Mouse (Mus musculus) CD4-positive, CD25-positive, alpha-beta regulatory T cell, adult 2 months (primary cell): ENCODE data around the gene Tfap2a.
A peak's percentile ranks its signal among the peaks of the same experiment; 100 is the strongest.

Source experiments
- DNase-seq: peaks from one replicate; pipeline ENCODE4 v3.0.0-alpha.2; 2012; ENCODE audit warnings: low read depth, low spot score

Gene Tfap2a

DNA sequence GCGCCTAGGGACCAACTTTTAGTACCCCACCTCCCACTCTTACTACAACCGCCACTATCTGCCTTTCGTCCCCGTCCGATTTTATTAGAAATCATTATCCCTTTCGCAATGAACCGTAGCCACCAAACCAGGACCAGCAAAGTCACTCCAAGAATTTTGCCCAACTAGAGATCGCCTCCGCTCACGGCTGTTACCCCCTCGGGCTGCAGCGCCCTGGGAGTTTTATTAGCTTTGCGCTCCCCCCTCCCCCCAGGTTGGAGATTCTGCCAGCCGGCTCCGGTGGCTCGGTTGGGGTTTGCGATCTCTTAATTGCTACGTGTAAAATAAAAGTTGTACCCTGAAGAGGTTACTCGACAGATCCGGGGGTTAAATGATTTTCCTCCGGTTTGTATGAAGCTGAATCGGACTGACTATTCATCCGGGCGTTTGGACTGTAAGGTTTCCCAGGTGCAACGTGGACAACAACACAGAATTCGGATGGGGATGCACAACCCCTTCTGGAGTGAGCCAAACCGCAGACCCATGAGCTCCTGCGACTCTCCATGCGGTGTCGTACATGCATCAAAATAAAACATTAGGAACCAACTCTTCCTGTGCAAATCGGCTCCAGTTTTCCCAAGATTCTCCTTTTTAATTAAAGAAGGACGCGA, 3.7 kb downstream of the Tfap2a start:
- no peak for DNase-seq

DNA sequence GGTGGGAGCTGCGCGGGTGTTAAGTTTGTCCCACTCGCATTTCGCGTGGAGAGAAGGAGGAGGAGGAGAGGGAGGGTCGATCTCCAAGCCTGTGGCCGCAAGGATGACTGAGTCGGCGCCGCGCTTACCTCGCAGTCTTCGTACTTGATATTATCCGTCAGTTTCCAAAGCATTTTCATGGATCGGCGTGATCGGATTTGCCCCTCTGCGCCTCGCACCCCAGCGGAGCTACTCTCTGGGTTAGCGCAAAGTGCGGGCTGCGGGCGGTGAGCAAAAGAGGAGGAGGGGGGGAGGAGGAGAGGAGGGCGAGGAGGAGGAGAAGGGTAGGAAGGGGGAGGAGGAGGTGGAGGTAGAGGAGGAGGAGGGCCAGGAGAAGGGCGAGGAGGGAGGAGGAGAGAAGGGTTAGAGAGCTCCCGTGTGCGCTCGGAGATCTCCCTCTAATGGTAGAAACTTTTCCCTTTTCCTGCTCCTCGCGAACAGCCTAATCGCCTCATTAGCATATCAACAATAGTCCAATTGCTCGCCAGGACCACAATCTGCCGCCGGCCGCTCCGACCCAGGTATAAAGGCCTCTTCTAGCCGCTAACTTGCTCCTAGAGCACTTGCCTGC, 4.5 kb downstream of the Tfap2a start:
- no peak for DNase-seq

DNA sequence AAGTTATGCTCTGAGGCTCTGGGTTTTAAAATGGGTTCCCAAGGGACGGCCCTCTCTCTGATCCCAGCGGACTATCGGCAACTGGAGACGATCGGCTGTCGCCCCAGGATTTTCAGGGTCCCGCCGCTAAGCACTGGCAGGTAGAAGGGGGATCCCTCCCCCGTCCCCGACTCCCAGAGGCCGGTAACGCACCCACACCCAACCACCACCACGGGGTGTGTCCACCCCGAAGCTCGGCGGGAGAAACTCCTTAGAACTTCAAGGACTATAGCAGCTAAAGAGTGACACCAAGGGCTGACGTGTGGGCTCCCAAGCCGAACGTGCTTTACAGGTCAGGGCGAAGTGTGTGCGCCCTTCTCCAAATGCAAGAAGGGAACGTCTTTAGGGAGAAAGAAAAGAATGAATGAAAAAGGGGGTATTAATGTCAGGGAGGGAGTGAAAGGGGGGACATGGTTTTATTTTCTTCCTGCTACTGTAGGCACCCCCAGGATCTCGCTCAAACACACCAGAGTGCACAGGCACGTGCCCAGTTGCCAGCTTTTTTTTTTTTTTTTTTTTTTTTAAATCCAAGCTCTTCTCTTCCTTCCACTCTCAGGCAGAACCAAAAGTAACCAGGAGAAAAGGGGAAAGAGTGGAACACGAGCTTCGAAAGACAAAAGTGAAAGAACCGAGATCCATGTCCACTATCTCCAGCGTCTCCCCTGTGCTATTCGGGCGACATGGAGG, 5.2 kb downstream of the Tfap2a start:
- no peak for DNase-seq

- no peak for DNase-seq
These were observed 6.1 kb downstream of the Tfap2a start for GRCm38 (mm10) chr13:40732085-40732484.

DNA sequence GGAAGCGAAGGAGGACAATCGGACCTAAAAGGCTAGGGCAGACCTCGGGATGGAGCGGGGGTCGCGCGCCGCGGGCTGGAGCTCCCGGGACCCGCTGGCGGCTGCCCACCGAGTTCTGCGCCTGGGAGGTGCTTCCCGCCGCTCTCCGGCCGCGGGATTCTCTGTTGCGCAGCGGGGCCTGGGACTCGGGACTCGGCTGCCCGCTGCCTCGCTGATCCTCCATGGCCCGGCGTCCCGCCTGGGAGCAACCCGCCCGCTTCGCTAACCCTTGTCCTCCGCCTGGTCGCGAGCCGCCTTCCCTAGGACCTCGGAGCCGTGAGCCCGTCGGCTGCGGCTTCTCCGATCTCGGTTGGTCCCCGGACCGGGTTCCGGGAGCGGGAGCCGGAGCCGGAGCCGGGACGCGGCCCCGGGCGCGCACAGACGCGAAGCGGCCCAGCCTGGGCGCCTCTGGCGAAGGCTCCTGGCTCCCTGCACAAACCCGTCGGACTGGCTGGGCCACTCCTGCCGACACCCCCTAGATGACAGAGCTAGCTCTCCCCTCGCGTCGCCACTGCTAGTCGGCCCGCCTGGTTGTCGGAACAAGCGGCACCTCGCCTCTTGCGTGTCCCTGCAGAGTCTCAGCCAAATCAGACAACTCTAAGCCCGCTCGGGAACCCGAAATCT, 6.9 kb downstream of the Tfap2a start:
- peak; percentile 39 for DNase-seq

GRCm38 (mm10) chr13:40730651-40731178, 7.5 kb downstream of the Tfap2a start:
- DNase-seq = peak; percentile 64

DNA sequence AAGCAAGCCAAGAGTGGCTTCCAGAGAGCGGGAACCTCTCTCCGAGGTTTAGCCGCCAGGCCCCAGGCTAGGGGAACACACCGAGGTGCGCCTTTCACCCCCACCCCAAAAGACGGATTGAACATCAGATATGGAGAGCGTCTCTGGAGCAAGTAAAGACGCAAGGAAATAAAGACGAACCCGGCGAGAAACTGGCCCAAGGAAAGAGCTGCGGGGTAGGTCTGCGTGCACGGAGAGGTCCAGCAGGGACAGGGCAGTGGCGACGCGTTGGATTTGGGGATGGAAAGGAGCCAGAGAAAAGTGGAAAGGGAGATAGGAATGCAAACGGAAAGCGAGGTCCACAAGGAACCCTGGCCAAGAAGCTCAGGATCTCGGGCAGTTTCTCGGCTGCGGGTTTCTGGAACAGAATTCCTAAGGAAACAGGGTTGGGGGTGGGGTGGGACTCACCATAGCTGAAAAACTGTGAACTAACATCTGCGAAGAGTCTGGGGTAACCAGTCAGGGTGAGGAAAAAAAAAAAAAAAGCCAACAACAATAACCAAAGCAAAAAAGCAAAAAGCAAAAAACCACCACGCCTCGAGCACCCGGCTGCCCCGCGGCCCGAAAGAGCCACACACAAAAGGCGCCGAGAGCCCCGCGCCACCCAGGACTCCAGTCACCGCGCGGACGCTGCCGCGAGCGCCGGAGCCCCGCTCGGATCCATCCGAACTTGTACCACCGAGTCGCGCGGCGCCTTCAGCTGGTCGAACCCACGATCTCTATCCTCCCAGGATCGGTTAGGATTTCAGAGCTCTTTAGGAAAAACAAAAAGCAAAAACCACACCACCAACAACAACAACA, 8.4 kb downstream of the Tfap2a start:
- no peak for DNase-seq

DNA sequence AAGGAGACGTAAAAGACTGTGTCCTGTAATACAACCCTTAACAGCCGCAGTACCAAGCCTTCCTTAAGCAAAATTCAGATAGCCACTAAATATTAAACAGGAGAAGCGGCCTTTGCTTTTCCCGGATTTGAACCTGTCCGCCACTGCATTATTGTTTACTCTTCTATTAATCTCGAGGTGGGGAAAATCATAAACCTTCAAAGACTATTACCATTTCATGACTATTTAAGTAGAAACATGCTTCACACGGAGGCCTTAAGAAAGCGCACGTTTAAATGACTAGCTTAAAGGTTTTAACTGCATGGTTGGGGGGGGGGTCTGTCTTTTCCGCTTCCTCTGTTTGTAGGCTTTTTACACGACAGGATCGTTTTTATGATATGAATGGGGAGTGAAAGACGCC, 9.1 kb downstream of the Tfap2a start:
- DNase-seq = no peak

GRCm38 (mm10) chr13:40728626-40728990, 9.6 kb downstream of the Tfap2a start:
- no peak for DNase-seq

DNA sequence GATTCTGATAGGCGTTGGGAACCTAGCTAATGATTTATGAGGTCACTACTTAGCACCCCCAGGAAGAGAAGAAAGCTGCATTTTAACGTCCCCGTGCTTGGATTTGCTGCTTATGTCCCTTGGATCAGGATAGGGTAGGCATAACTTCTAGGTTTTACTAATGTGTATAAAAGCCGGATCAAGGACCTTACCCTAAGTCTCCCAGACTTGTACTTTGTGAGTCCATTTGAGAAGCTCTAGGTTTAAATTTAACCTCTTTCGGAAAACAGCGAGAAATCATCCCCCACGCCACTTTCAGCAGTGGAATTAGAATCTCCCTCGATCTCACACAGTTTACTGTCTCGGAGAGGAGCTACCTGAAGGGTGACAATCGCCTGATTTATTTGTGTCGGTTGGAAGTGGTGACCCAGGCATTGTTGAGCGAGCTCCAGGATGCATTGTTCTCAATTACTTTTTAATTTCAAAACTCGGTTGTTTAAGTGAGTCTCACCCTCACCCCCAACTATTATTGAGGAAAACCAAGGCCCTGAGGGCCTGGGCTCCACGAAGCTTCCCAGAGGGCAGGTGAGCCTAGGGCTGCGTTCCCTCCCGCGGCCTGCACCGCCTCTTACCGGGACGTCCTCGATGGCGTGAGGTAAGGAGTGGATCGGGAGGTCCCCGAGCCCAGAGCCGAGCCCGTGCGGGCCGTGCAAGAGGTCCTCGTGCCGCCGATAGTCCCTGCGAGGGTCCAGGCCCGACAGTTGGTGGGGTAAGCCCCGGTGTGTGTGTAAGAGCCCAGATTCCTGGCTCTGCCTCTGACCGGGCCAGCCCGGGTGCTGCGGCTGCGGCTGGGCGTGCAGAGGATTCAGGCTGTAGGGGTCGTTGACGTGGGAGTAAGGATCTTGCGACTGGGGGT, 10.2 kb downstream of the Tfap2a start:
- no peak for DNase-seq

DNA sequence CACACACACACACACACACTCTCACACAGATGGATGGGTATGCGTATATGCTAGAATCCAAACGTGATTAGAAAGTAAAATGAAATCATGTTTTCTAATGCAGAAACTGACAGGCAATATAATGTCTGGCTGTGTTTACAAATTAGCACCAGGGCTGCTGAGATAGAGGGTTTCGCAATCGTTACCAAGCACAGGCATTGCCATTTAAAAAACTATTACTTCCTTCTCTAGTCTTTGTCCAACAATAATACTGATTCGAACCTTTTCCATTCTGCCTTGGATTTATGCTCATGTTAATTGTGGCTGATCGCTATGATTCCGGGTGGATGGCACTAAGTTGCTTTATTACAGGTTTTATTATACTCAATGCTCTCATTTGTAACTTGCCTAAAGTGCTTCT, 12.3 kb downstream of the Tfap2a start:
- no peak for DNase-seq

GRCm38 (mm10) chr13:40723598-40723920, 14.6 kb downstream of the Tfap2a start:
- no peak for DNase-seq

GRCm38 (mm10) chr13:40722741-40723597, 15.2 kb downstream of the Tfap2a start:
- DNase-seq = peak; percentile 95

GRCm38 (mm10) chr13:40719741-40720082, 18.5 kb downstream of the Tfap2a start:
- no peak for DNase-seq

DNA sequence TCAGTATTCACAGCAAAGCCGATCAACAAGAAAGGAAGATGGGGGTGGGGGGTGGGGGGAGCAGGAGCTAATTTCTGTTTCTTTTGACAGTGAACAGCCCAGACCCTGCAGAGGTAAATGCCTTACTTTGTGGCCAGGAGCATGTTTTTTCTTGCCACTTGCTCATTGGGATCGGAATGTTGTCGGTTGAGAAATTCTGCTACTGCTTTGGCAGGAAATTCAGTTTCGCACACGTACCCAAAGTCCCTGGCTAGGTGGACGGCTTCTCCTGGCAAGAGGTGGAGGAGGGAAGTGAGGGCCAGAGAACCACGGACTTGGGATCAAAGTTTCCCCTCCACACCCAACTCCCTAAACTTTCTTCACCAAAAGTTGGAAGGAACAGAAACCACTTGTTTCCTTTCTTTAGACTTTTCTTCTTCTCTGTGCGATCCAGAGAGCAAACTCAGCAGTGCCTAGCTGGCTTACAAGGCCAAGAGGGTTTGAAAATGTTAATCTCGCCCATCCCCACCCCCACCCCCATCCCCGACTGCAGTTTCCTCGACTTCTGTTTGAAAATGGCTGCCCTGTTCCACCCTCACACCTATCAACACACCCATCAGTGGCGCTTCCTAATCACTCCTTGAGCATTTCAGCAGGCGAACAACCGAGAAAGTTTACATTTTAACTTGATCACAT, 19.0 kb downstream of the Tfap2a start:
- no peak for DNase-seq

DNA sequence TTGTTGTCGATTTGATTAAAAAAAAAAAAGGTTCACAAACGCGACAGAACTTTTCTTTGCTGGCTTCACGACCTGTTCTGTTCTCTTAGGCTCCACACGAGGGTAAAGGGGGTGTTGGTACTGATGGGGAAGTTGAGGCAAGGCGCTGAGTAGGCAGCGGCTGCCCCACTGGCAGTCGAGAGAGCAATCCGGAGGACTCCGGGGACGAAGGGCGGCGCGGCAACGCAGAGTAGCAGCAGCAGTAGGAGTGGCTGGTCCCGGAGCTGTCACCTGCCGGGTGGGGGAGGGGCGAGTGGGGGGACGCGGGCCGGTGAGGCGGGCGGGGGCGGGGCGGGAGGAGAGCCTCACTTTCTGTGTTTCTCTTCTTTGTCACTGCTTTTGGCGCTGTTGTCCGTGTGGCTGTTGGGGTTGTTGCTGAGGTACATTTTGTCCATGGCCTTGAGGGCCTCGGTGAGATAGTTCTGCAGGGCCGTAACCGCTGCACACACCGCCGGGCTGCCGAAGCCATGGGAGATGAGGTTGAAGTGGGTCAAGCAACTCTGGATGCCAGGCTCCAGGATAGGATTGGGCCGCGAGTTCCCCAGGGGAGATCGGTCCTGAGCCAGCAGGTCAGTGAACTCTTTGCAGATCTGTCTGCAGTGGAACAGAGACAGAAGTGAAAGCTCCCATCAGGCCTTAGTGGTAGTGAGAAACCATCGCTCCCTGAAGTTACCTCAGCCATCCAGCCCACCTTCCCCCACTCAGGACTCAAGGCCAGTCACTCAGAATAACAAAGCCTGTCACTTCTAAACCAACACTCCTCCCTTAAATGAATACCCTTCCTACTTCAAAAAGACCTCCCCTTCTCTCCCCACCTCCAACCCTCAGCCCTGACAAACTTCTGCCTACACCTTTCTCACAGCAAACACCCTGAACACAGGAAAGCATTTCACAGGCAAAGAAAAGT, 21.1 kb downstream of the Tfap2a start:
- DNase-seq = no peak

- no peak for DNase-seq
These were observed 23.6 kb downstream of the Tfap2a start for GRCm38 (mm10) chr13:40714531-40714930.

GRCm38 (mm10) chr13:40713681-40714080, 24.5 kb downstream of the Tfap2a start:
- DNase-seq = no peak
